ENCODE assay signal across 8 mouse cellular contexts in genomic region chr6:124884714-124885500, GRCm38 (mm10). TPM values are rescaled to one million over a fixed set of nuclear protein-coding genes. Genes with fewer than 3 reads are reported as not detected.
A peak's percentile ranks its signal among the peaks of the same experiment; 100 is the strongest.
DNase-seq lines count a peak whose midpoint lies in the region; ATAC-seq and TF ChIP-seq lines count a peak whose summit lies in the region.
"Had no signal": no experiment of that assay in that cellular context is flagged by ENCODE, and none has a peak within 500 bp of the region (broad histone marks: within the 10 kb centered on the region; RNA-seq: fewer than 3 reads in every experiment).

No protein-coding gene starts in this region.

- H3K9ac ChIP-seq in midbrain, embryonic 15.5 days, result no peak overlapping the region
- H3K9ac ChIP-seq in heart, embryonic 16.5 days (ENCODE audit: low read length), result no peak overlapping the region

- no peaks in the 10 kb centered on the region for H3K9me3 ChIP-seq in midbrain, embryonic 10.5 days (replicated peaks)
- H3K9me3 ChIP-seq in midbrain, embryonic 15.5 days, result no peaks in the 10 kb centered on the region
- no peaks in the 10 kb centered on the region for H3K9me3 ChIP-seq in heart, embryonic 16.5 days (replicated peaks; ENCODE audit: control insufficient read depth, low read length)

- no peak for TF ChIP-seq POLR2A in cerebellum, adult 2 months (IDR thresholded peaks at IDR 0.05; ENCODE audit: borderline replicate concordance, insufficient read depth, low read length)

- H3K36me3 ChIP-seq in midbrain, embryonic 10.5 days, result no peaks in the 10 kb centered on the region
- no peaks in the 10 kb centered on the region for H3K36me3 ChIP-seq in midbrain, embryonic 15.5 days (replicated peaks)
- no peaks in the 10 kb centered on the region for H3K36me3 ChIP-seq in heart, embryonic 16.5 days (ENCODE audit: control insufficient read depth, insufficient read depth)

- no peak for TF ChIP-seq CTCF in cerebellum, adult 2 months (IDR thresholded peaks at IDR 0.05; ENCODE audit: borderline replicate concordance, insufficient read depth, low read depth, low read length)

- H3K4me1 ChIP-seq in midbrain, embryonic 10.5 days, result 0 out of 2 replicates have a peak, but pooled peaks cover 4% of the 10 kb centered on the region
- no peaks in the 10 kb centered on the region for H3K4me1 ChIP-seq in midbrain, embryonic 15.5 days
- peaks cover 9% of the 10 kb centered on the region for H3K4me1 ChIP-seq in cerebellum, adult 2 months (ENCODE audit: control insufficient read depth, insufficient read depth, low read length)
- H3K4me1 ChIP-seq in heart, embryonic 16.5 days (ENCODE audit: control insufficient read depth, insufficient read depth, low read length), result peaks cover 6% of the 10 kb centered on the region; the same call in 1 of the 2 replicates

- WGBS in midbrain, embryonic 10.5 days, result 78% methylated on average over 10 of the region's 10 CpGs
- WGBS in midbrain, embryonic 15.5 days, result 72% methylated on average over 10 of the region's 10 CpGs
- WGBS in cerebellum, adult 2 months, result 15% methylated on average over 10 of the region's 10 CpGs
- 53% methylated on average over 10 of the region's 10 CpGs for WGBS in heart, embryonic 16.5 days

- no peaks in the 10 kb centered on the region for H3K27me3 ChIP-seq in midbrain, embryonic 10.5 days (ENCODE audit: low read depth, poor library complexity, severe bottlenecking)
- no peaks in the 10 kb centered on the region for H3K27me3 ChIP-seq in midbrain, embryonic 15.5 days (replicated peaks)
- H3K27me3 ChIP-seq in cerebellum, adult 2 months (ENCODE audit: control insufficient read depth, insufficient read depth, low read length), result no peaks in the 10 kb centered on the region
- no peaks in the 10 kb centered on the region for H3K27me3 ChIP-seq in heart, embryonic 16.5 days (ENCODE audit: control insufficient read depth, insufficient read depth, low read length)

- H3K27ac ChIP-seq in midbrain, embryonic 10.5 days (replicated peaks), result 0 out of 2 replicates have a peak overlapping the region, but pooled peaks have one; percentile 33
- no peak overlapping the region for H3K27ac ChIP-seq in midbrain, embryonic 15.5 days
- no peak overlapping the region; the same call in 1 of the 2 replicates for H3K27ac ChIP-seq in cerebellum, adult 2 months (ENCODE audit: insufficient read depth, low read length)
- H3K27ac ChIP-seq in heart, embryonic 16.5 days (ENCODE audit: low read length), result peak overlapping the region; percentile 76

- no peak for ATAC-seq in midbrain, embryonic 15.5 days (replicated peaks)
- peak; percentile 79; the same call in 1 of the 2 replicates for ATAC-seq in heart, embryonic 16.5 days (replicated peaks; ENCODE audit: extremely low read depth, insufficient read depth, low FRiP score)
- no peak for ATAC-seq in granulocyte monocyte progenitor cell, adult 5-6 weeks (replicated peaks; ENCODE audit: poor library complexity, severe bottlenecking)
- ATAC-seq: Patski had no signal

- no peak overlapping the region for H3K4me2 ChIP-seq in midbrain, embryonic 15.5 days
- H3K4me2 ChIP-seq in heart, embryonic 16.5 days (ENCODE audit: low read depth, low read length), result no peak overlapping the region

- DNase-seq in midbrain, embryonic 10.5 days (ENCODE audit: low spot score), result no peak
- DNase-seq in cerebellum, adult 2 months, result peak; percentile 88
- DNase-seq in thymus, postnatal 25 days, result peak; percentile 78
- DNase-seq in right cerebral cortex, adult 18-20 months, result no peak

- no peak overlapping the region for H3K4me3 ChIP-seq in midbrain, embryonic 10.5 days
- no peak overlapping the region for H3K4me3 ChIP-seq in midbrain, embryonic 15.5 days
- H3K4me3 ChIP-seq in cerebellum, adult 2 months (replicated peaks; ENCODE audit: insufficient read depth, low read depth, low read length), result no peak overlapping the region
- H3K4me3 ChIP-seq in heart, embryonic 16.5 days (ENCODE audit: low read length), result no peak overlapping the region

RNA-seq across cellular contexts. Expression of gene Cd4, which starts 3.1 kb away (rescaled TPM):
- polyA plus RNA-seq in midbrain, embryonic 10.5 days (2016; fragmentation: Nextera tagmentation; extraction: Ambion mirVana), result 0.05 TPM in 1 of 2 replicates, not detected in the other
- polyA plus RNA-seq in midbrain, embryonic 15.5 days (2015; fragmentation: Nextera tagmentation; extraction: Ambion mirVana), result 0.21 and 0.33 TPM in 2 replicates
- 0.05 and 0.26 TPM in 2 replicates for polyA plus RNA-seq in cerebellum, adult 2 months (2012; rRNA removed)
- 0.25 and 2.1 TPM in 2 replicates for polyA plus RNA-seq in heart, embryonic 16.5 days (2015; fragmentation: Nextera tagmentation; extraction: Ambion mirVana)
- total RNA-seq in granulocyte monocyte progenitor cell, adult 5-6 weeks (2014; fragmentation: Nextera tagmentation), result 0.90 TPM in 1 of 2 replicates, not detected in the other
- 0.41 and 0.60 TPM in 2 replicates for total RNA-seq in granulocyte monocyte progenitor cell, adult 5-6 weeks (2017)
- polyA plus RNA-seq: Patski had no signal

RNA-seq across cellular contexts. Expression of gene Gpr162, which starts 21.1 kb away (rescaled TPM):
- polyA plus RNA-seq in midbrain, embryonic 10.5 days (2016; fragmentation: Nextera tagmentation; extraction: Ambion mirVana), result 2.8 and 3.6 TPM in 2 replicates
- 41.0 and 42.0 TPM in 2 replicates for polyA plus RNA-seq in midbrain, embryonic 15.5 days (2015; fragmentation: Nextera tagmentation; extraction: Ambion mirVana)
- polyA plus RNA-seq in cerebellum, adult 2 months (2012; rRNA removed), result 177 and 183 TPM in 2 replicates
- polyA plus RNA-seq in heart, embryonic 16.5 days (2015; fragmentation: Nextera tagmentation; extraction: Ambion mirVana), result 2.4 and 2.7 TPM in 2 replicates
- total RNA-seq in granulocyte monocyte progenitor cell, adult 5-6 weeks (2014; fragmentation: Nextera tagmentation), result 2.0 TPM in 1 of 2 replicates, not detected in the other
- total RNA-seq in granulocyte monocyte progenitor cell, adult 5-6 weeks (2017), result not detected in 2 replicates

RNA-seq across cellular contexts. Expression of gene Lag3, which starts 26.6 kb away (rescaled TPM):
- polyA plus RNA-seq in midbrain, embryonic 10.5 days (2016; fragmentation: Nextera tagmentation; extraction: Ambion mirVana), result 1.0 and 1.5 TPM in 2 replicates
- 2.8 and 3.2 TPM in 2 replicates for polyA plus RNA-seq in midbrain, embryonic 15.5 days (2015; fragmentation: Nextera tagmentation; extraction: Ambion mirVana)
- 1.5 TPM in 2 replicates for polyA plus RNA-seq in cerebellum, adult 2 months (2012; rRNA removed)
- 1.1 and 1.7 TPM in 2 replicates for polyA plus RNA-seq in heart, embryonic 16.5 days (2015; fragmentation: Nextera tagmentation; extraction: Ambion mirVana)
- total RNA-seq in granulocyte monocyte progenitor cell, adult 5-6 weeks (2014; fragmentation: Nextera tagmentation), result 1.4 and 3.8 TPM in 2 replicates
- 1.4 and 9.6 TPM in 2 replicates for total RNA-seq in granulocyte monocyte progenitor cell, adult 5-6 weeks (2017)

RNA-seq across cellular contexts. Expression of gene P3h3, which starts 27.4 kb away (rescaled TPM):
- 8.3 and 9.9 TPM in 2 replicates for polyA plus RNA-seq in midbrain, embryonic 10.5 days (2016; fragmentation: Nextera tagmentation; extraction: Ambion mirVana)
- 16.1 and 18.1 TPM in 2 replicates for polyA plus RNA-seq in midbrain, embryonic 15.5 days (2015; fragmentation: Nextera tagmentation; extraction: Ambion mirVana)
- polyA plus RNA-seq in cerebellum, adult 2 months (2012; rRNA removed), result 106 and 112 TPM in 2 replicates
- 12.3 and 15.2 TPM in 2 replicates for polyA plus RNA-seq in heart, embryonic 16.5 days (2015; fragmentation: Nextera tagmentation; extraction: Ambion mirVana)
- 1.4 and 4.3 TPM in 2 replicates for total RNA-seq in granulocyte monocyte progenitor cell, adult 5-6 weeks (2014; fragmentation: Nextera tagmentation)
- 3.4 and 4.0 TPM in 2 replicates for total RNA-seq in granulocyte monocyte progenitor cell, adult 5-6 weeks (2017)

RNA-seq across cellular contexts. Expression of gene Ptms, which starts 35.0 kb away (rescaled TPM):
- 261 and 296 TPM in 2 replicates for polyA plus RNA-seq in midbrain, embryonic 10.5 days (2016; fragmentation: Nextera tagmentation; extraction: Ambion mirVana)
- polyA plus RNA-seq in midbrain, embryonic 15.5 days (2015; fragmentation: Nextera tagmentation; extraction: Ambion mirVana), result 880 and 884 TPM in 2 replicates
- 958 and 983 TPM in 2 replicates for polyA plus RNA-seq in cerebellum, adult 2 months (2012; rRNA removed)
- 203 and 265 TPM in 2 replicates for polyA plus RNA-seq in heart, embryonic 16.5 days (2015; fragmentation: Nextera tagmentation; extraction: Ambion mirVana)
- total RNA-seq in granulocyte monocyte progenitor cell, adult 5-6 weeks (2014; fragmentation: Nextera tagmentation), result 16.1 and 21.9 TPM in 2 replicates
- 18.5 and 33.0 TPM in 2 replicates for total RNA-seq in granulocyte monocyte progenitor cell, adult 5-6 weeks (2017)

Comparison
In these comparisons a context has a peak if more than half of its experiments do, and no peak if none do; other contexts are left out.
1. H3K27ac ChIP-seq: peak in midbrain, embryonic 10.5 days (single experiment) and heart, embryonic 16.5 days (single experiment); none in midbrain, embryonic 15.5 days (single experiment) and cerebellum, adult 2 months (single experiment).
2. DNase-seq: peak in cerebellum, adult 2 months (2 of 2) and thymus, postnatal 25 days (single experiment); none in midbrain, embryonic 10.5 days (single experiment) and right cerebral cortex, adult 18-20 months (single experiment).